Mouse (Mus musculus) forebrain, embryonic 10.5 days (tissue): ENCODE data around the gene Olfr849. TPM values are rescaled to one million over a fixed set of nuclear protein-coding genes. Genes with fewer than 3 reads are reported as not detected.

Experiments
- DNase-seq: peaks from one replicate; pipeline ENCODE4 v3.0.0-alpha.2; 2017; ENCODE audit warnings: low spot score; ENCODE audit errors: extremely low spot score
- H3K27ac ChIP-seq: fragments of 300-500 bp; sonication (generic); 2 replicates; pipeline ENCODE4 v1.5.1; 2016; ENCODE audit warnings: mild to moderate bottlenecking
- H3K27me3 ChIP-seq: fragments of 300-500 bp; sonication (generic); 2 replicates; pipeline ENCODE4 v1.6.1; 2016; ENCODE audit warnings: mild to moderate bottlenecking; ENCODE audit not compliant: poor library complexity, severe bottlenecking
- H3K36me3 ChIP-seq: fragments of 300-500 bp; sonication (generic); replicated peaks from 2 replicates; pipeline ENCODE4 v1.6.1; 2016; ENCODE audit warnings: mild to moderate bottlenecking, moderate library complexity
- H3K4me1 ChIP-seq: fragments of 300-500 bp; sonication (generic); 2 replicates; pipeline ENCODE4 v1.6.1; 2016
- H3K4me3 ChIP-seq: fragments of 300-500 bp; sonication (generic); 2 replicates; pipeline ENCODE4 v1.5.1; 2016; ENCODE audit warnings: mild to moderate bottlenecking, moderate library complexity
- H3K9me3 ChIP-seq: fragments of 300-500 bp; sonication (generic); 2 replicates; pipeline ENCODE4 v1.6.1; 2016; ENCODE audit warnings: mild to moderate bottlenecking, moderate library complexity
- WGBS: fragments of 180-500 bp; shearing (Covaris S2); methylation state at CpG from one replicate; pipeline ENCODE4 v1.1.7; 2016; 5-methylcytosine and 5-hydroxymethylcytosine counted together
- polyA plus RNA-seq: library from polyadenylated mRNA; unstranded; fragments of >200 nt; fragmentation: Nextera tagmentation; extraction: Ambion mirVana; gene quantifications from 2 replicates; pipeline ENCODE4 v1.2.1, GENCODE M21; 2016

The Olfr849 gene
- not detected in 2 replicates for polyA plus RNA-seq

DNA sequence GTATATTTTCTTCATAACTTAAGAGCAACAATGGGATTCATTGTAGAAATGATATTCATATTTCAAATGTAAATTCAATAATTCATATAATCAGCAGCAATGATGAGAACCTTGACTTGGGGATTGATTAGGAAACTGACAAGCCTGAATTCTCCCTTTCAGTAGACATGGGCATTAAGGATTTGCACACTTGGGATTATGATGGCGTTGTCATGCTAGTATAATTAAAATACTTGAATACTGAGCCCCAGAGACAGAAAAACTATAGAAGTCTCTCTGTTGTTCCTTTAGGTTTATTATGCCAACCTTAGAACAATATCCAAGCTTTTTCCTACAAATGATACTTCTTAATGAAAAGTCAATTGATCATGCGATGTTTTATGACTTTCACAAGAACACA is at the start of gene Olfr849:
Gene Olfr849 (plus strand): TSS at position 301 of the 400 bp plus-strand sequence.
- 83% methylated on average over 2 of the region's 2 CpGs for WGBS
- no peaks in the 10 kb centered on the region for H3K4me1 ChIP-seq
- H3K36me3 ChIP-seq: no peaks in the 10 kb centered on the region
- no peak within 1 kb of the TSS for H3K27ac ChIP-seq
- no peak for DNase-seq
- peaks cover 58% of the 10 kb centered on the region for H3K9me3 ChIP-seq
- no peak within 1 kb of the TSS for H3K4me3 ChIP-seq
- H3K27me3 ChIP-seq: no peaks in the 10 kb centered on the region

DNA sequence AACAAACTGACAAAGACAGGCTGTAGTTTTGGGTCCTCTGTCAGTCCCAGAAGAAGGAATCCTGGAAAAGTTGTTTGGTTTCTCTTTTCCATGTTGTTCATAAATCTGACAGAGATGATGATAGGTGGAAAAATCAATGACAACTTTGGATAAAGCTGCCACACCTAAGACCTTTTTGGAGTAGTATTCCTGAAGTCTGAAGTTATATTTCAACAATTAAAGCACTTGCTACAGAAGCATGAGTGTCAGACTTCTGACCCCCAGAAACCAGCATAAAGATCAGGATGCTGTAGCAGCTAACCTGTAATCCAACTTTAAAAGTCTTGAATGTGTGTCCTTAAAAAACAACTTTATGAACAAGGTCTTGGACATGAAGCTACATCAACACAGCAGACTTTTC is 38.1 kb downstream of the Olfr849 start, which contains the start of gene Olfr850:
Gene Olfr850 (minus strand): TSS at position 101 of the 400 bp plus-strand sequence.
- Histone ChIP-seq H3K36me3 (no peaks in the 10 kb centered on the region), H3K4me3 (no peak within 1 kb of the TSS), H3K27ac (no peak within 1 kb of the TSS), H3K9me3 (peaks cover 19% of the 10 kb centered on the region; the same call in 1 of the 2 replicates), H3K27me3 (no peaks in the 10 kb centered on the region), H3K4me1 (no peaks in the 10 kb centered on the region)
- DNase-seq: no peak

DNA sequence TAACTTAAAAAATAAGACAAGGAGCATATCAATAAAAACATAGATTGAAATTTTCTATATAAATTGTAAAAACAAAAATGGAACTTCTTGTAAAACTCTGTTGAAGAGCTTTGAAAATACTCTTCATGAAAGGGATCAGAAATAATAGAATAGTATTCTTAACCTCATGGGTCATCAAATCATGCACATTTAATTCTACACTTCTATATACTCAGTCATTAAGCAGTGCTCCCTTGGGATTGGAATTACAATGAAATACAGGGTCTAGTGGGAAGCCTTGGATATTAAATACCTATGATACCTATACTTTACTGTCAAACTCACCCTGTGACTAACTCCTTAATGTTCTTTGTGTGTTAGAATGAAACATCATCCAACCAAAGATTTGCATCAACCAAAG is 52.9 kb downstream of the Olfr849 start, which contains the start of gene Olfr851:
Gene Olfr851 (plus strand): TSS at position 301 of the 400 bp plus-strand sequence.
- DNase-seq: no peak
- Histone ChIP-seq H3K36me3 (no peaks in the 10 kb centered on the region), H3K9me3 (peaks cover 41% of the 10 kb centered on the region), H3K27me3 (no peaks in the 10 kb centered on the region), H3K4me3 (no peak within 1 kb of the TSS), H3K4me1 (no peaks in the 10 kb centered on the region), H3K27ac (no peak within 1 kb of the TSS)

Other genes starting within 250 kb of the Olfr849 start
- not detected in 2 replicates for gene Olfr843, start 188.3 kb upstream of the Olfr849 start, polyA plus RNA-seq
- gene Olfr844, start 123.9 kb upstream of the Olfr849 start, polyA plus RNA-seq: not detected in 2 replicates
- not detected in 2 replicates for gene Olfr845, start 103.8 kb upstream of the Olfr849 start, polyA plus RNA-seq
- gene Olfr846, start 76.3 kb upstream of the Olfr849 start, polyA plus RNA-seq: not detected in 2 replicates
- gene Olfr847, start 61.6 kb upstream of the Olfr849 start, polyA plus RNA-seq: not detected in 2 replicates
- not detected in 2 replicates for gene Olfr850, start 38.0 kb downstream of the Olfr849 start, polyA plus RNA-seq
- not detected in 2 replicates for gene Olfr851, start 53.0 kb downstream of the Olfr849 start, polyA plus RNA-seq
- gene Olfr853, start 100.8 kb downstream of the Olfr849 start, polyA plus RNA-seq: not detected in 2 replicates
- gene Olfr854, start 127.1 kb downstream of the Olfr849 start, polyA plus RNA-seq: not detected in 2 replicates
- not detected in 2 replicates for gene Olfr855, start 142.4 kb downstream of the Olfr849 start, polyA plus RNA-seq
- 38.6 and 38.7 TPM in 2 replicates for gene Zfp317, start 181.8 kb downstream of the Olfr849 start, polyA plus RNA-seq